Comparison of ENCODE assay signal across 10 mouse cellular contexts in the genomic region with DNA sequence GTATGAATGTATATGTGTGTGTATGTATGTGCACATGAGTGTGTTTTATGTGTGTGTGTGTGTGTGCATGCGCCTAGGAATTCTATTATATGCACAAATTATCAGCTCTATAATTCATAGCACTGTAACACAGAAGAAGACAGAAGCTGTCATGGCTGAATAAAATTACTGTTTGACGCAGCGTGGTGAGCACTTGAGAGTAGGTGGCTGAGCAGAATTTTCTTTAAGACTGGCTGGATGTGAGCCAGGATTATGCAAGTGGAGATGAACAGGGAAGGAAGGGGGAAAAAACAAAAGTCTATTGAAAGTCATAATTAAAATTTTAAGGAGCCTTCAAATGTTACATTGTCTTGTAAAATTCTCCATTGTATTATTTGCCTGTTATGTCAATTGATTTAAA.
A peak's percentile ranks its signal among the peaks of the same experiment; 100 is the strongest.
DNase-seq lines count a peak whose midpoint lies in the region; ATAC-seq lines count a peak whose summit lies in the region.
"Had no signal": no experiment of that assay in that cellular context is flagged by ENCODE, and none has a peak within 500 bp of the region (broad histone marks: within the 10 kb centered on the region; RNA-seq: fewer than 3 reads in every experiment).

No protein-coding gene starts in this region.

- no peaks in the 10 kb centered on the region for H3K9me3 ChIP-seq in forebrain, embryonic 13.5 days (replicated peaks)
- no peaks in the 10 kb centered on the region for H3K9me3 ChIP-seq in forebrain, embryonic 11.5 days (ENCODE audit: control insufficient read depth, low read length)
- H3K9me3 ChIP-seq in neural tube, embryonic 11.5 days (ENCODE audit: control insufficient read depth, low read length): no peaks in the 10 kb centered on the region
- H3K9me3 ChIP-seq in stomach, embryonic 16.5 days (replicated peaks; ENCODE audit: control insufficient read depth, low read length): no peaks in the 10 kb centered on the region
- H3K9me3 ChIP-seq in liver, embryonic 11.5 days (ENCODE audit: control insufficient read depth, low read length): no peaks in the 10 kb centered on the region
- H3K9me3 ChIP-seq: heart, embryonic 12.5 days had no signal

- no peak overlapping the region for H3K4me3 ChIP-seq in forebrain, embryonic 13.5 days
- H3K4me3 ChIP-seq in forebrain, embryonic 11.5 days (ENCODE audit: low read depth, low read length): no peak overlapping the region
- no peak overlapping the region for H3K4me3 ChIP-seq in neural tube, embryonic 11.5 days (ENCODE audit: low read depth, low read length)
- H3K4me3 ChIP-seq in stomach, embryonic 16.5 days (replicated peaks; ENCODE audit: low read length): no peak overlapping the region
- H3K4me3 ChIP-seq in liver, embryonic 11.5 days (ENCODE audit: low read depth, low read length): no peak overlapping the region
- H3K4me3 ChIP-seq: heart, embryonic 12.5 days had no signal

- DNase-seq in forebrain, embryonic 11.5 days (ENCODE audit: low spot score): no peak
- DNase-seq in neural tube, embryonic 11.5 days (ENCODE audit: low spot score): no peak
- no peak for DNase-seq in neural tube, embryonic 10.5 days (ENCODE audit: extremely low spot score, low spot score)
- DNase-seq in left cerebral cortex, postnatal 14 days (ENCODE audit: low spot score in 2 of 2): peak; percentile 74 to 84
- no peak for DNase-seq in liver, embryonic 11.5 days (ENCODE audit: low spot score)
- no peak for DNase-seq in kidney, postnatal 36 days

- H3K4me1 ChIP-seq in forebrain, embryonic 13.5 days: peaks cover 40% of the 10 kb centered on the region
- H3K4me1 ChIP-seq in forebrain, embryonic 11.5 days (replicated peaks; ENCODE audit: control insufficient read depth, insufficient read depth, low read length): peaks cover 3% of the 10 kb centered on the region; the same call in 1 of the 2 replicates
- peaks cover 33% of the 10 kb centered on the region for H3K4me1 ChIP-seq in neural tube, embryonic 11.5 days (ENCODE audit: control insufficient read depth, insufficient read depth, low read length)
- peaks cover 11% of the 10 kb centered on the region; the same call in 1 of the 2 replicates for H3K4me1 ChIP-seq in stomach, embryonic 16.5 days (ENCODE audit: control insufficient read depth, insufficient read depth, low read length)
- no peaks in the 10 kb centered on the region for H3K4me1 ChIP-seq in liver, embryonic 11.5 days (replicated peaks; ENCODE audit: control insufficient read depth, insufficient read depth, low read length)

- no peaks in the 10 kb centered on the region for H3K36me3 ChIP-seq in forebrain, embryonic 13.5 days (ENCODE audit: poor library complexity, severe bottlenecking)
- no peaks in the 10 kb centered on the region for H3K36me3 ChIP-seq in forebrain, embryonic 11.5 days (ENCODE audit: control insufficient read depth, insufficient read depth, low read length)
- no peaks in the 10 kb centered on the region for H3K36me3 ChIP-seq in neural tube, embryonic 11.5 days (ENCODE audit: control insufficient read depth, insufficient read depth, low read length)
- no peaks in the 10 kb centered on the region for H3K36me3 ChIP-seq in stomach, embryonic 16.5 days (ENCODE audit: control insufficient read depth, insufficient read depth, low read length)
- H3K36me3 ChIP-seq in liver, embryonic 11.5 days (ENCODE audit: control insufficient read depth, insufficient read depth, low read length): no peaks in the 10 kb centered on the region
- H3K36me3 ChIP-seq: heart, embryonic 12.5 days had no signal

- ATAC-seq in forebrain, embryonic 13.5 days: peak; percentile 60
- no peak for ATAC-seq in forebrain, embryonic 11.5 days (replicated peaks; ENCODE audit: low FRiP score)
- no peak for ATAC-seq in neural tube, embryonic 11.5 days (ENCODE audit: insufficient read depth, low FRiP score, low TSS enrichment)
- ATAC-seq in stomach, embryonic 16.5 days (ENCODE audit: insufficient read depth, low FRiP score): no peak
- no peak for ATAC-seq in liver, embryonic 11.5 days (replicated peaks; ENCODE audit: low FRiP score)
- ATAC-seq: Patski had no signal

- intact Hi-C loops in left cerebral cortex, postnatal 14 days (cut with DNase I): loop anchor here (5.0 kb wide), 1 partner anchor 72 kb away; no protein-coding TSS in a partner anchor

- H3K4me2 ChIP-seq in forebrain, embryonic 13.5 days: no peak overlapping the region
- H3K4me2 ChIP-seq in forebrain, embryonic 11.5 days (ENCODE audit: low read depth, low read length, severe bottlenecking): no peak overlapping the region
- no peak overlapping the region for H3K4me2 ChIP-seq in neural tube, embryonic 11.5 days (ENCODE audit: low read depth)
- H3K4me2 ChIP-seq in stomach, embryonic 16.5 days (ENCODE audit: low read depth, low read length): 0 out of 2 replicates have a peak overlapping the region, but pooled peaks have one; percentile 15
- H3K4me2 ChIP-seq in liver, embryonic 11.5 days: no peak overlapping the region
- H3K4me2 ChIP-seq: heart, embryonic 12.5 days had no signal

- no peak overlapping the region for H3K27ac ChIP-seq in forebrain, embryonic 13.5 days
- no peak overlapping the region for H3K27ac ChIP-seq in forebrain, embryonic 11.5 days (ENCODE audit: low read depth, low read length)
- peak overlapping the region; percentile 27; the same call in 1 of the 2 replicates for H3K27ac ChIP-seq in neural tube, embryonic 11.5 days (ENCODE audit: low read depth, low read length)
- H3K27ac ChIP-seq in stomach, embryonic 16.5 days (ENCODE audit: low read length): no peak overlapping the region; the same call in 1 of the 2 replicates
- no peak overlapping the region for H3K27ac ChIP-seq in liver, embryonic 11.5 days (ENCODE audit: low read depth, low read length)

- no peaks in the 10 kb centered on the region for H3K27me3 ChIP-seq in forebrain, embryonic 13.5 days
- no peaks in the 10 kb centered on the region for H3K27me3 ChIP-seq in forebrain, embryonic 11.5 days (ENCODE audit: control insufficient read depth, insufficient read depth, low read length)
- no peaks in the 10 kb centered on the region for H3K27me3 ChIP-seq in neural tube, embryonic 11.5 days (ENCODE audit: control insufficient read depth, insufficient read depth, low read length)
- H3K27me3 ChIP-seq in stomach, embryonic 16.5 days (ENCODE audit: control insufficient read depth, insufficient read depth, low read length): no peaks in the 10 kb centered on the region
- no peaks in the 10 kb centered on the region for H3K27me3 ChIP-seq in liver, embryonic 11.5 days (replicated peaks; ENCODE audit: control insufficient read depth, insufficient read depth, low read length)
- H3K27me3 ChIP-seq: heart, embryonic 12.5 days; Patski had no signal

- H3K9ac ChIP-seq in forebrain, embryonic 13.5 days: no peak overlapping the region
- H3K9ac ChIP-seq in forebrain, embryonic 11.5 days (ENCODE audit: low read length): no peak overlapping the region
- no peak overlapping the region; the same call in 1 of the 2 replicates for H3K9ac ChIP-seq in neural tube, embryonic 11.5 days (ENCODE audit: low read length)
- H3K9ac ChIP-seq in stomach, embryonic 16.5 days (ENCODE audit: low read length): no peak overlapping the region
- no peak overlapping the region for H3K9ac ChIP-seq in liver, embryonic 11.5 days (ENCODE audit: low read depth, low read length)
- H3K9ac ChIP-seq: heart, embryonic 12.5 days had no signal

- 32% methylated on average over 3 of the region's 3 CpGs for WGBS in forebrain, embryonic 13.5 days
- whole genome bisulfite sequencing in forebrain, embryonic 11.5 days: 62% methylated on average over 3 of the region's 3 CpGs
- WGBS in neural tube, embryonic 11.5 days: 57% methylated on average over 3 of the region's 3 CpGs
- 42% methylated on average over 3 of the region's 3 CpGs for WGBS in stomach, embryonic 16.5 days
- 92% methylated on average over 3 of the region's 3 CpGs for WGBS in liver, embryonic 11.5 days

Comparison
In these comparisons a context has a peak if more than half of its experiments do, and no peak if none do; other contexts are left out.
1. DNase-seq: peak in left cerebral cortex, postnatal 14 days (2 of 2); none in forebrain, embryonic 11.5 days (single experiment), neural tube, embryonic 11.5 days (single experiment), neural tube, embryonic 10.5 days (single experiment), liver, embryonic 11.5 days (single experiment) and kidney, postnatal 36 days (0 of 2).